Mouse (Mus musculus) layer of hippocampus, adult 2 months (tissue): ENCODE data around the gene Gm6588. TPM values are rescaled to one million over a fixed set of nuclear protein-coding genes. Genes with fewer than 3 reads are reported as not detected.
"Not testable (repeated sequence)": the region's sequence is repeated elsewhere in the genome, so short reads cannot be mapped to it uniquely, and the experiment has no call there.

Source experiments
- DNase-seq, 2 experiments: peaks; one replicate each; pipeline ENCODE4 v3.0.0; 2022; ENCODE audit warnings: low spot score in 2 of 2
- H3K27ac ChIP-seq: fragments of 200-600 bp; 2 replicates; pipeline ENCODE4 v1.8.1; 2022
- H3K4me3 ChIP-seq: fragments of 200-600 bp; 2 replicates; pipeline ENCODE4 v1.8.1; 2022; ENCODE audit warnings: mild to moderate bottlenecking
- CTCF ChIP-seq: fragments of 200-600 bp; conservative IDR thresholded peaks from 2 replicates; pipeline ENCODE4 v1.8.1; 2022; ENCODE audit warnings: antibody characterized with exemption, mild to moderate bottlenecking, moderate library complexity
- long read RNA-seq, 2 experiments: library from polyadenylated mRNA; stranded (forward); transcript quantifications; one replicate each; pipeline ENCODE4 v2.0.0; 2021; ENCODE audit warnings: borderline mapping rate in 2 of 2
- total RNA-seq, 2 experiments: library from RNA; stranded (reverse); gene quantifications; 2 replicates each; pipeline ENCODE4 v1.2.3; 2021

Gene Gm6588
- total RNA-seq, result not detected
- long read RNA-seq, experiment 1, result 0 reads
- long read RNA-seq, experiment 2, result 0 reads

DNA sequence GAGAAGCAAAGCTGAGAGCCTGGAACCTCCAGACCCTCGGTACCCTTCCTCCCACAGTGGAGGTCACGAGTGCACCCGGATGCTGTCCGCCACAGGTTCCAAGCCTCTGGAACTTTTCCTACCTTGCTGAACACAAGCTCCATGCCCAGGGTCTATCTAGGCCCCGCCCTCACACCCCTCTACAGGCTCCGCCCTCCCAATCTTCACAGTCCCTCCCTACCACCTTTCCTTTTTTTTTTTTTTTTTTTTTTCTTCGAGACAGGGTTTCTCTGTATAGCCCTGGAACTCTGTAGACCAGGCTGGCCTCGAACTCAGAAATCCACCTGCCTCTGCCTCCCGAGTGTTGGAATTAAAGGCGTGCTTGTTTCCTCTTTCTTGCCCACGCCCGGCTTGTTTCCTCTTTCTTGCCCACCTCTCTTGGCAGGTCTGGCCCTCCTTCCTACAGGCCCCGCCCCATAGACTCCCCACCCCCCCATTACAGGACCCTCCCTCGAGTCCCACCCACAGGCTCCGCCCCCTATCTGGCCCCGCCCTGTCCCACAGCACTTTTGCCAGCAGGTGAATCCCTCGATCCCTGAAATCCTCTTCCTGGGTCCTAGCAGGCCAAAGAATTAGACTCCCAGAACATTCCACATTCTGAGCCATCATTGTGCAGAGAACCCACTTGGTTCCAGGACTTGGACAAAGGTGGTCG is at the start of gene Gm6588:
Gm6588 (plus strand) TSS at position 680 of the 694 bp plus-strand sequence.
- no peak for TF ChIP-seq CTCF
- DNase-seq, result no peak
- H3K4me3 ChIP-seq, result no peak within 1 kb of the TSS
- no peak within 1 kb of the TSS for H3K27ac ChIP-seq

- DNase-seq, result no peak
- no peak for TF ChIP-seq CTCF
- Histone ChIP-seq H3K27ac (no peak overlapping the region), H3K4me3 (no peak overlapping the region)
Observed at GRCm38 (mm10) chr5:112402437-112402836, 46.8 kb upstream of the Gm6588 start.

GRCm38 (mm10) chr5:112406017-112406416 is 43.2 kb upstream of the Gm6588 start:
- Histone ChIP-seq H3K4me3 (no peak overlapping the region), H3K27ac (no peak overlapping the region)
- DNase-seq, result no peak
- TF ChIP-seq CTCF, result no peak

GRCm38 (mm10) chr5:112409274-112409673 is 40.0 kb upstream of the Gm6588 start:
- peak overlapping the region; percentile 95 for H3K27ac ChIP-seq

DNA sequence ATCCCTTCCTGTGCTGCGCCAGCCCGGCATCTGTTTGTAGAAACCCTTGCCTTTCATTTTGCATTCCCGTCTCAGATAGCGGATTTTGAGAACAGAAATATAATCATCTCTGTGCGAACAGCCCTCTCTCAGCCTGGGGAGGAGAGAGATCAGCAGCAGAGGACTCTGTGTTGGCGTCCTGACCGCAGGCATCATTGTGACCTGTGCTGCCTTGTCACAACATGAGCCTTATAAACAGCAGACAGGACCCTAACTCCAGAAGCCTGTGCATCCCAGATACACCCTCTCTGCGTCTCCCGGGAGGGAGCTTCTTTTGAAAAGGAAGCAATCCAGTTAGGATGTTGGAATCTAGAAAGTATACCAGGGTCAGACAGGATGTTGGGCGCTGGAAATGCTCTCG is 38.2 kb upstream of the Gm6588 start:
- H3K4me3 ChIP-seq, result peak overlapping the region; percentile 17

More at GRCm38 (mm10) chr5:112409274-112409673, 40.0 kb upstream of the Gm6588 start:
- no peak overlapping the region for H3K4me3 ChIP-seq
- no peak for TF ChIP-seq CTCF
- DNase-seq, result no peak

GRCm38 (mm10) chr5:112411514-112412335 is 37.5 kb upstream of the Gm6588 start:
- no peak for TF ChIP-seq CTCF
- Histone ChIP-seq H3K27ac (peak overlapping the region; percentile 95), H3K4me3 (peak overlapping the region; percentile 20)
- DNase-seq, result peak; percentile 68 to 78

More for the DNA sequence above, 38.2 kb upstream of the Gm6588 start:
- DNase-seq, result no peak
- TF ChIP-seq CTCF, result no peak
- peak overlapping the region; percentile 95 for H3K27ac ChIP-seq

- peak overlapping the region; percentile 95; the same call in 1 of the 2 replicates for H3K27ac ChIP-seq
- not testable (repeated sequence) for DNase-seq, H3K4me3 ChIP-seq
Observed at GRCm38 (mm10) chr5:112412781-112413180, 36.4 kb upstream of the Gm6588 start.

GRCm38 (mm10) chr5:112416673-112417072 is 32.6 kb upstream of the Gm6588 start:
- Histone ChIP-seq H3K4me3 (no peak overlapping the region), H3K27ac (peak overlapping the region; percentile 55; the same call in 1 of the 2 replicates)
- DNase-seq, result no peak
- TF ChIP-seq CTCF, result no peak

- no peak overlapping the region for H3K4me3 ChIP-seq
- peak overlapping the region; percentile 55; the same call in 1 of the 2 replicates for H3K27ac ChIP-seq
- no peak for TF ChIP-seq CTCF
- no peak for DNase-seq
Observed at GRCm38 (mm10) chr5:112418023-112418422, 31.2 kb upstream of the Gm6588 start.

DNA sequence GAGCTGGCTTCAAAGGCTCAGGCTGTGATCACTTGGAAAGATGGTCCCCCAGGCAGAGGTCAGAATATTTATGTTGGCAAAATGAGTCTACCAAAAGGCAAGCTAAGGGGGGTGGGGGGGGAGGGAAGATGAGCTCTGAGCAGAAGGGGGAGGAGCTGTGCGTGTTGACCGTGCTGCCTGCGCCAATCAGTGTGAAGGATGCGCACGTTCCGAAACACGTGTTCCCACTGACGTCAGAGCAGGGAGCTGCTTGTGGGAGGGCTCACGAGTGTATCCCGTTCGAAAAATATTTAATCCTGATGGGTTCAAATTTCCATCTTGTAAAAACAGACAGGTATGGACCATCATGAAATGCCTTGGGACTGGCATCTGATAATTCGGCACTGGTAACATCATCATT is 29.7 kb upstream of the Gm6588 start:
- no peak for DNase-seq
- peak overlapping the region; percentile 14; the same call in 1 of the 2 replicates for H3K27ac ChIP-seq
- H3K4me3 ChIP-seq, result no peak overlapping the region
- TF ChIP-seq CTCF, result no peak

DNA sequence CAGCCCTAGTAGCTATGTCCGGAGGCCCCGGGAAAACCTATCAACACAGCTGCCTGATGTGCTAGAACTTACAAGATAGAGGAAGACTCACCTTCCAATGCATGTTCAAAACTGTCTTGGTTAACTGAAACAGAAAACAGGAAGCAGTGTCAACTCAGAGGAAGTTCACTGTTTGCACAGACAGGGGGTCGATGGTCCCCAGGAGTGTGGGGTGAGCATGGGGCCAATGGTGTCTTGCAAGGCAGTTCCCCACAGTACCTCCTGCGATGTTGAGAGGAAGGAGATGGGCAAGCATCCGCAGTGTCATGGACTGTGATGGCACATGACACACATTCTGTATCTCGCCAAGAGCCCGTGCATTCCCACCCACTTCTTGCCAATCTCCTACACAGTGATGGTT is 22.6 kb upstream of the Gm6588 start:
- TF ChIP-seq CTCF, result no peak
- Histone ChIP-seq H3K27ac (peak overlapping the region; percentile 37; the same call in 1 of the 2 replicates), H3K4me3 (no peak overlapping the region)
- DNase-seq, result no peak

GRCm38 (mm10) chr5:112427283-112427682 is 21.9 kb upstream of the Gm6588 start:
- peak; percentile 56 to 81 for DNase-seq
- TF ChIP-seq CTCF, result peak; percentile 96
- Histone ChIP-seq H3K27ac (no peak overlapping the region), H3K4me3 (no peak overlapping the region)

DNA sequence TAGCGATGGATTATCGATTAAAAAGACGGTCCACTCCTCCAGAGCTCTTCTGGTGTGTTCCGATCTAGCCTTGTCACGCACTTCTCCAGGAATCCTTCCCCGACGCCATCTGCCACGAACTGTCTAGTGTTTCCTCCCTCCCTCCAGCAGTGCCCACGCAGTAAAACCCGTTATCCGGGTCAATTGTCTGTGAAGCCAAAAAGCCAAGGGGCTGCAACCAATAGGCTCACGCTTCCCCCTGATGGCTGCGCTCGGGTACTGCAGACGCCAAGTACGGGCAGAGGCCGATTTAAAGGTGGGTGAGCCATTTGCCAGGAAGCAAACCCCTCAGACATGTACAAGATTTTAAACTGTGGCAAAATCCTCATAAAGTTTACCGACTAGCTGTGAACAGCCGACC is 20.3 kb upstream of the Gm6588 start:
- peak overlapping the region; percentile 74 for H3K27ac ChIP-seq
- TF ChIP-seq CTCF, result peak; percentile 90
- DNase-seq, result peak; percentile 61 to 74
- H3K4me3 ChIP-seq, result no peak overlapping the region; the same call in 1 of the 2 replicates
